Mouse (Mus musculus) brain, embryonic 18.5 days (tissue): Measurements from ENCODE around the gene Gm21870.
"Not testable (repeated sequence)": the region's sequence is repeated elsewhere in the genome, so short reads cannot be mapped to it uniquely, and the experiment has no call there.

Experiments
- DNase-seq: peaks from one replicate; pipeline ENCODE4 v3.0.0-alpha.2; 2012; ENCODE audit warnings: low read depth, low spot score

The Gm21870 gene

DNA sequence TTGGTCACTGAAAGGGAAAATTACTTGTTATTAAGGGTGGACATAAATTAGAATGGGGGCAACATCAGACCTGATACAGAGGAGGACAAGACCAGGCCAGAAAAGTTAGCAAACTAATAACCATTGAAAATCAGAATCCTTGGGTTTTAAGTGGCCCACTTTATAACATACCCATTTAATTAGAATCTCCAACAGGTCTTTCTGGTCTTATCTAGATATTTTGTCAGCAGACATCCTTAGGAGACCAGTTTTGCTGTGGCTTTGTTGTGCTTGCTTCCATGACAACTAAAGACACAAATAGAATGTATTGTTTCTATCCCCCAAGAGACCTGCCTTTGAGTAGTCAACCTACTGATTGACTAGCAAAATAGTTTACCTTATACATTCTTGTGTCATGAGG, at the start of gene Gm21870:
TSS of gene Gm21870 (minus strand) at position 101 of the 400 bp plus-strand sequence.
- DNase-seq: not testable (repeated sequence)

DNA sequence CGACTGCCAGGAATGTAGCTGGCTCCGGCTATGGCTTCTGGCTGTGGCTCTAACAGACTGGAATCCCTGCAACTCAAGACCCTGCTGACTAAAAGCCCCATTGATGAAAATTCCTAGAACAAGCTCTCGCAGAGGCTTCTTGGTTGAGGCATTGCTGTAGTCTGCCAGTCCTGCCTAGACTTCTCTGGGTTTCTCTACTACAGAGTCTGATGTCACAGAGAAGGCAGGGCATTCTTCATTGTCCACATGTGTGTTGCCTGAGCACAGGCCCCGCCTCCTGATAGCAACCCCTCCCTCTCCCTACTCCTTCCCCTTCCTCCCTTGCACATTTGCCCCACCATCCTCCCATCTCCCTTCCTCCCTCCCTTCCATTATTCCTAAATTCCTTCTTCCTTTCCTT, 30.2 kb downstream of the Gm21870 start, which contains the start of gene Btbd35f6:
TSS of gene Btbd35f6 (minus strand) at position 101 of the 400 bp plus-strand sequence.
- not testable (repeated sequence) for DNase-seq
